Mouse (Mus musculus) forebrain, postnatal 0 days (tissue): Measurements from ENCODE around the gene Utf1. TPM values are rescaled to one million over a fixed set of nuclear protein-coding genes. Genes with fewer than 3 reads are reported as not detected.

Experiments
- ATAC-seq: fragments of 200-750 bp; cut with Nextera tagmentation; 2 replicates; pipeline ENCODE4 v1.8.0; 2017; ENCODE audit warnings: mild to moderate bottlenecking, moderate library complexity
- DNase-seq: peaks from one replicate; pipeline ENCODE4 v3.0.0-alpha.2; 2015
- H3K27ac ChIP-seq: fragments of 300-500 bp; sonication (generic); 2 replicates; pipeline ENCODE4 v1.5.1; 2014; ENCODE audit warnings: low read depth, mild to moderate bottlenecking, antibody characterized with exemption, low read length, moderate library complexity, mixed read lengths
- H3K27me3 ChIP-seq: fragments of 300-500 bp; sonication (generic); 2 replicates; pipeline ENCODE4 v1.6.1; 2014; ENCODE audit warnings: mild to moderate bottlenecking, low read length, mixed read lengths; ENCODE audit not compliant: insufficient read depth
- H3K36me3 ChIP-seq: fragments of 300-500 bp; sonication (generic); 2 replicates; pipeline ENCODE4 v1.6.1; 2014; ENCODE audit warnings: mild to moderate bottlenecking, moderate library complexity; ENCODE audit not compliant: insufficient read depth
- H3K4me1 ChIP-seq: fragments of 300-500 bp; sonication (generic); 2 replicates; pipeline ENCODE4 v1.6.1; 2014; ENCODE audit warnings: antibody characterized with exemption; ENCODE audit not compliant: insufficient read depth
- H3K4me2 ChIP-seq: fragments of 300-500 bp; sonication (generic); 2 replicates; pipeline ENCODE4 v1.6.1; 2014; ENCODE audit warnings: low read depth, mild to moderate bottlenecking, moderate library complexity
- H3K4me3 ChIP-seq: fragments of 300-500 bp; sonication (generic); 2 replicates; pipeline ENCODE4 v1.5.1; 2014; ENCODE audit warnings: low read depth, low read length, mixed read lengths
- H3K9ac ChIP-seq: fragments of 300-500 bp; sonication (generic); 2 replicates; pipeline ENCODE4 v1.6.1; 2014; ENCODE audit warnings: mild to moderate bottlenecking
- H3K9me3 ChIP-seq: fragments of 300-500 bp; sonication (generic); 2 replicates; pipeline ENCODE4 v1.6.1; 2016; ENCODE audit warnings: low read length
- CTCF ChIP-seq: sonication (generic); IDR thresholded peaks from 2 replicates; pipeline ENCODE4 v1.5.1; 2016; ENCODE audit warnings: antibody characterized with exemption, control low read depth, low read depth
- WGBS: fragments of 180-500 bp; shearing (Covaris S2); extraction: QIAGEN DNeasy Blood & Tissue Kit; methylation state at CpG from one replicate; pipeline ENCODE4 v1.1.7; 2014; 5-methylcytosine and 5-hydroxymethylcytosine counted together
- polyA plus RNA-seq: library from polyadenylated mRNA; unstranded; fragments of >200 nt; fragmentation: Nextera tagmentation; extraction: Ambion mirVana; gene quantifications from 2 replicates; pipeline ENCODE4 v1.2.1, GENCODE M21; 2015
- total RNA-seq: library from RNA; depleted of rRNA; stranded (reverse); fragments of >200 nt; gene quantifications from 2 replicates; pipeline ENCODE4 v1.2.3, GENCODE M21; 2014; rRNA removed

The Utf1 gene
- total RNA-seq (not detected in 2 replicates), polyA plus RNA-seq (not detected in 2 replicates)

DNA sequence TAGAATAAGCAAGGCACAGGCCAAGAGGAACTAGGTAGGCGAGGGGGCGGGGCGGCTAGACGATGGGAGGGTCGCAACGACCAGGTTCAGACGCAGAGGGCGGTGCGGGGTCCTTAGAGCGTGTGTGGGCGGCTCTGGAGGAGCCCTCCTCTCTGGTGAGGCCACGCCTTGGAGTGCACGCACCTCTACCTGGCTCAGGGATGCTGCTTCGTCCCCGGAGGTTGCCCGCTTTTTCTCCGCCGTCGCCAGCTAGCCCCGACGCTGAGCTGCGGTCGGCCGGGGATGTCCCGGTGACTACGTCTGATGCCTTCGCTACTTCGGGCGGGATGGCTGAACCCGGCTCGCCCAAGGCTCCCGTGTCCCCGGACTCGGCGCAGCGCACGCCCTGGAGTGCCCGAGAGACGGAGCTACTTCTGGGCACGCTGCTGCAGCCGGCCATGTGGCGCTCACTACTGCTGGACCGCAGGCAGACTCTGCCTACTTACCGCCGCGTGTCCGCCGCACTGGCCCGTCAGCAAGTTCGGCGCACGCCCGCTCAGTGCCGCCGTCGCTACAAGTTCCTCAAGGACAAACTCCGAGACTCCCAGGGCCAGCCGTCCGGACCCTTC lies at the start of gene Utf1:
Gene Utf1 (plus strand): TSS at position 116 of the 608 bp plus-strand sequence.
- 2% methylated on average over 59 of the region's 59 CpGs for WGBS
- peak within 1 kb of the TSS; percentile 30 for H3K4me3 ChIP-seq
- no peak within 1 kb of the TSS for H3K9ac ChIP-seq
- peak within 1 kb of the TSS; percentile 48 for H3K4me2 ChIP-seq
- no peak for TF ChIP-seq CTCF
- H3K27ac ChIP-seq = no peak within 1 kb of the TSS
- ATAC-seq (peak; percentile 53), DNase-seq (no peak)
- H3K9me3 ChIP-seq = no peaks in the 10 kb centered on the region
- peaks cover 56% of the 10 kb centered on the region for H3K27me3 ChIP-seq
- no peaks in the 10 kb centered on the region for H3K36me3 ChIP-seq
- no peaks in the 10 kb centered on the region; the same call in 1 of the 2 replicates for H3K4me1 ChIP-seq

DNA sequence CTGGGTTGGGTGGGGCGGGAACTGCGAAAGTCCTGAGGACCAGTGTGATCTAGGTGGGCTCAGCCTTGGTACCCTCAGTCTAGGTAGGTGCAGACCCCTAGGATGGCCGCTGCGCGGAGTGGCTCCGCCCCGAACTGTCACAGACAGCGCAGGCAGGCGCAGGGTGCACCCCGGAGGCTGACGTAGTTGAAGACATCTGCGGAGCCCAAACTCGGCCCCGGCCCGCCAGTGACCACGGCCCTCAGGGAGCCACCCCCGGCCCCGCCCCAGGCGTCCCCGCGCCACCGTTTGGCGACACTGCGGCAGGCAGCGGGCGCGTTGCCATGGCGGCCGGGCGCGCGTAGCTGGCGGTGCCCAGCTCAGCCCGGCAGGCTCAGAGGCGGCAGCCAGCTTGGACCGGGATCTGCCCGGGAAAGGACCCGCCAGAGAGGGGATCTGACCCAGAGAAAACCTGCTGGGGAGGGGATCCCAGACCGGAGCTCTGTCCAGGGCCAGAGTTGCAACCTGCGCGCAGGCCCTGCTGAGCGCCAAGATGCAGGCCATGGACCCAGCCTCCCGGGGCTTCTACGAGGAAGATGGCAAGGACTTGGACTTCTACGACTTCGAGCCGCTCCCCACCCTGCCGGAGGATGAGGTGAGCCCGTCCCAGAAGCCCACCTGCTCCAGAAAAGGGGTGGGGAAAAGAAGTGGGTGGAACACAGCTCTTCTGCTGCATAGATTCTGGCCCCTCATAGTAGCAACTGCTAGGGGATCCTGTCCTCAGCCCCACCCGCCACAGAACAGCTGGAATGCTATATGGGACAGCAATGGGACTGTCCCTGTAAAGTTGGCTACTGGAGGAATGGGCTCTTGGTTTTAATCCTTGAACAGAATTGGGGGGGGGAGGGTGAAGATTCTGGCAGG lies 48.7 kb upstream of the Utf1 start, which contains the start of gene Kndc1:
Gene Kndc1 (plus strand): TSS at position 42 of the 903 bp plus-strand sequence.
- Histone ChIP-seq H3K27ac (0 out of 2 replicates have a peak within 1 kb of the TSS, but pooled peaks have one; percentile 16), H3K9ac (peak within 1 kb of the TSS; percentile 62), H3K4me1 (0 out of 2 replicates have a peak, but pooled peaks cover 5% of the 10 kb centered on the region), H3K36me3 (no peaks in the 10 kb centered on the region), H3K4me3 (peak within 1 kb of the TSS; percentile 53), H3K27me3 (peaks cover 8% of the 10 kb centered on the region; the same call in 1 of the 2 replicates), H3K4me2 (peak within 1 kb of the TSS; percentile 92), H3K9me3 (no peaks in the 10 kb centered on the region)
- ATAC-seq (peak; percentile 87), DNase-seq (peak; percentile 77)
- WGBS = under 1% methylated on average over 49 of the region's 50 CpGs
- TF ChIP-seq CTCF = peak; percentile 22; the same call in 1 of the 2 replicates

DNA sequence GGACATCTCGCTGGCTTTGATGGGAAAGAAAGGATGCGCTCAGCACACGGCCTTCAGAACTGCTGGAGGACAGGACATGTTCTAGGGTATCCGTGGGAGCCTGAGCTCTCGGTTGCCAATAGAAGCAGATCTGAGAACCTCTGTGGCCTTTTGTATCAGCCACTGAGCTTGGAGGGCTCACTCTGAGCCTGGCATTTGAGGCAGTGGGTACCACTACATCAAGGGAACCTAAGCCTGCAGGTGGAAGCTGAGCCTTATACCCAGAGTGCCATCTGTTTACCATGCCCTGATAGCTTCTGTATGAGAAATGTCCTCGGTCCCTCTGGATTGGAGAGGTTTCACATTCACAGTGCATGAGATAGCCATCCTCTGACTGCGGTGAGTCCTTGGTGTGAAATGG lies 47.3 kb upstream of the Utf1 start:
- WGBS = 75% methylated on average over 7 of the region's 7 CpGs
- H3K4me2 ChIP-seq = peak overlapping the region; percentile 92

DNA sequence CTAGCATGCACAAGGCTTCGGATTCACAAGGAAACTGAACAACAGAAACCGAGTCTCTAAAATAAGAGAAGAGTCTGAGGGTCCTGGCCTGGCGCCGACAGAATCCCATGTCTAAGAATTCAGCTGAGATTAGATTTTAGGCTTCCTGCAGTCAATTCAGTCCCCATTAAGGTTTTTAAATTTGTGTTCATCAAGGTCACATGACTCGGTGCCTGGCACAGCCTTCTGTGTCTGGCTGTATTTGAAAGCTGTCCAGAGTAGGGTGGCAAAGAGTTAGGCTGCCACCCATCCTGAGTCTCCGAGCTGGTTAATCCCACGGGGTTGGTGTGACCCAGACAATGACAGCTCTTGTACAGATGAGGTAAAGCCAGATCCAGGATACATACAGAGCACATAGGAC lies 46.8 kb upstream of the Utf1 start:
- no peak overlapping the region for H3K4me2 ChIP-seq
- ATAC-seq = no peak
- H3K9me3 ChIP-seq = no peaks in the 10 kb centered on the region

More for the DNA sequence above, 47.3 kb upstream of the Utf1 start:
- Histone ChIP-seq H3K9me3 (no peaks in the 10 kb centered on the region), H3K4me1 (0 out of 2 replicates have a peak, but pooled peaks cover 5% of the 10 kb centered on the region), H3K27ac (no peak overlapping the region), H3K27me3 (peaks cover 8% of the 10 kb centered on the region; the same call in 1 of the 2 replicates), H3K9ac (no peak overlapping the region), H3K4me3 (no peak overlapping the region), H3K36me3 (no peaks in the 10 kb centered on the region)
- TF ChIP-seq CTCF = no peak
- no peak for ATAC-seq
- DNase-seq = no peak

DNA sequence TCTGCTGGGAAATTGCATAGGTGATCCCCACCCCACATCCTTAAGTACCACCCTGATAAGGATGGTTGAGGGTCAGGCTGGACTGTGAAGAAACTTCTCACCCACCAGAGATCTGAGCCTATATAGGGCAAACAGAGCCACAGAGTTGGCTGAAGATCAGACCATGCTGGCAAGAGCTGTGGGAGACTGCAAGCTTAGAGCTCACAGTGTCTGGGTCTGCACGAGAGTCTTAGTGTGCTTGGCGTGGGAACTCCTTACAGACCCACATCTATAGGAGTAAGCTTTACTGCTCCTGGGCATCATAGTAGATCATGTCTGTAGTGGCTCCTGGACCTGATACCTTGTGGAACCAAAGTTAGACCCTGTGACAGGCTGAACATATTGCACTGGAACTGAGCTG lies 45.0 kb upstream of the Utf1 start:
- no peak overlapping the region for H3K9ac ChIP-seq
- H3K27ac ChIP-seq = no peak overlapping the region
- TF ChIP-seq CTCF = no peak
- H3K36me3 ChIP-seq = no peaks in the 10 kb centered on the region
- 53% methylated on average over 2 of the region's 2 CpGs for WGBS
- H3K4me3 ChIP-seq = no peak overlapping the region
- peaks cover 3% of the 10 kb centered on the region; the same call in 1 of the 2 replicates for H3K27me3 ChIP-seq
- H3K4me1 ChIP-seq = 0 out of 2 replicates have a peak, but pooled peaks cover 5% of the 10 kb centered on the region
- ATAC-seq (no peak), DNase-seq (no peak)
- no peaks in the 10 kb centered on the region for H3K9me3 ChIP-seq
- no peak overlapping the region for H3K4me2 ChIP-seq

More for the DNA sequence above, 46.8 kb upstream of the Utf1 start:
- Histone ChIP-seq H3K36me3 (no peaks in the 10 kb centered on the region), H3K4me3 (no peak overlapping the region), H3K27me3 (peaks cover 8% of the 10 kb centered on the region; the same call in 1 of the 2 replicates), H3K27ac (no peak overlapping the region), H3K4me1 (0 out of 2 replicates have a peak, but pooled peaks cover 5% of the 10 kb centered on the region), H3K9ac (no peak overlapping the region)
- no peak for TF ChIP-seq CTCF
- WGBS = 77% methylated on average over 7 of the region's 7 CpGs
- DNase-seq = no peak

DNA sequence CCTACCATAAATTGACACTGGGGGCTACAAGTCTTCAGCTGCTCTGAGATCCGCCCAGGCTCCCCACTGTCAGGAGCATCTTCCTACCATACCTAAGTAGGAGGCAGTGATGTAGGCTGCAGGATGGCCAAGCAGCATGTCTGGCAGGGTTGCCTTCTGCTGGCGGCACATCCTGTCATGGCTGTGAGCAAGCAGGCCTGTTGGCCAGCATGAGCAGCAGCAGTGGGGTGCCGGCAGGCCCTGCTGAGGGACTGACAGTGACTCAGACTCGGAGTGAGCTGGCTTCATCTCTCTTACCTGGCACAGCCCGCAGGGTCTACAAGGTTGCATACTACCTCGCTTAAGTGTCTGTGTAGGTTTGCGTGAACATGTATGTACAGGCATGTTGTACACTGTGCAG lies 44.1 kb upstream of the Utf1 start:
- no peak for TF ChIP-seq CTCF
- H3K9ac ChIP-seq = no peak overlapping the region
- ATAC-seq (no peak), DNase-seq (no peak)
- H3K4me3 ChIP-seq = no peak overlapping the region
- H3K9me3 ChIP-seq = no peaks in the 10 kb centered on the region
- H3K27me3 ChIP-seq = no peaks in the 10 kb centered on the region
- H3K4me2 ChIP-seq = no peak overlapping the region
- 0 out of 2 replicates have a peak, but pooled peaks cover 5% of the 10 kb centered on the region for H3K4me1 ChIP-seq
- H3K27ac ChIP-seq = no peak overlapping the region
- 81% methylated on average over 7 of the region's 7 CpGs for WGBS
- no peaks in the 10 kb centered on the region for H3K36me3 ChIP-seq
